Mouse (Mus musculus) spleen, adult 2 months (tissue): ENCODE results near the gene 4930564D02Rik.

ENCODE experiments used
- CTCF ChIP-seq: fragments of 200-500 bp; IDR thresholded peaks from 2 replicates; pipeline ENCODE4 v1.5.1; 2011; ENCODE audit warnings: mild to moderate bottlenecking, inconsistent platforms; ENCODE audit not compliant: insufficient read depth, insufficient read length, insufficient replicate concordance; ENCODE audit errors: extremely low read depth
- POLR2A ChIP-seq: fragments of 200-500 bp; IDR thresholded peaks from 2 replicates; pipeline ENCODE4 v1.6.1; 2011; ENCODE audit warnings: low read depth, low read length, inconsistent platforms

DNA sequence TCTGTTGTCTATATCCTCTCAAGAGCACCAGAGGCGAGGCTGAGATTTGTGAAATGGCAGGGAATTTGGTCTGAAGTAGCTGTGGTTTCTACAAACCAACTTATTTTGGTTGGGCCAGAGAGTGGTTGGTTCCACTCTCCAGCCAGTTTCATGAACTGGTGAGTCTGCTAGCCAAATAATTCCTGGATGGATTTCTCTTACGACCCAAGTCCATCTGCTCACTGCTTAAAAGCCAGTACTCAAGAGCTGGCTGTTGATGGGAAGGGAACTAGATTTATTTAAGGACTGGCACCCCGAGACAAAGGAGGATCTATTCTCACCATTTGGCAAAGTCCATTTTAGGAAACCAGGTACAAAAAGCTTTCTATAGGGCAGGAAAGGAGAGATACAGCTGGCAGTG is 57.1 kb downstream of the 4930564D02Rik start:
- TF ChIP-seq CTCF, result no peak
- no peak for TF ChIP-seq POLR2A
